Mouse (Mus musculus): ENCODE measurements around the gene Tubg2.
A peak's percentile ranks its signal among the peaks of the same experiment; 100 is the strongest.
"Not testable (repeated sequence)": the region's sequence is repeated elsewhere in the genome, so short reads cannot be mapped to it uniquely, and the experiment has no call there.

Tubg2 gene

GRCm38 (mm10) chr11:101138536-101139181 is 17.0 kb upstream of the Tubg2 start:
- DNase-seq (ENCODE audit: low read depth, low spot score): no peak

GRCm38 (mm10) chr11:101140164-101140819 is 15.4 kb upstream of the Tubg2 start:
- DNase-seq (ENCODE audit: low read depth, low spot score): no peak

- DNase-seq (ENCODE audit: low read depth, low spot score): no peak
These were observed 14.6 kb upstream of the Tubg2 start for GRCm38 (mm10) chr11:101141088-101141487.

- DNase-seq (ENCODE audit: low read depth, low spot score): no peak
These were observed 13.3 kb upstream of the Tubg2 start for GRCm38 (mm10) chr11:101142215-101142967.

GRCm38 (mm10) chr11:101143338-101144225 is 12.1 kb upstream of the Tubg2 start:
- DNase-seq (ENCODE audit: low read depth, low spot score): no peak

GRCm38 (mm10) chr11:101146377-101146776 is 9.3 kb upstream of the Tubg2 start:
- no peak for DNase-seq (ENCODE audit: low read depth, low spot score)

GRCm38 (mm10) chr11:101148751-101149150 is 7.0 kb upstream of the Tubg2 start:
- no peak for DNase-seq (ENCODE audit: low read depth, low spot score)

- no peak for DNase-seq (ENCODE audit: low read depth, low spot score)
These were observed 6.3 kb upstream of the Tubg2 start for GRCm38 (mm10) chr11:101149178-101150105.

GRCm38 (mm10) chr11:101151063-101151462 is 4.6 kb upstream of the Tubg2 start:
- DNase-seq (ENCODE audit: low read depth, low spot score): no peak

- no peak for DNase-seq (ENCODE audit: low read depth, low spot score)
These were observed 2.9 kb upstream of the Tubg2 start for GRCm38 (mm10) chr11:101152825-101153224.

GRCm38 (mm10) chr11:101154648-101155047 is 1.1 kb upstream of the Tubg2 start:
- DNase-seq (ENCODE audit: low read depth, low spot score): no peak

- no peak for DNase-seq (ENCODE audit: low read depth, low spot score)
These were observed 556 bp upstream of the Tubg2 start for GRCm38 (mm10) chr11:101155151-101155550.

- not testable (repeated sequence) for DNase-seq (ENCODE audit: low read depth, low spot score)
These were observed 4.4 kb downstream of the Tubg2 start for GRCm38 (mm10) chr11:101160151-101160550.

- not testable (repeated sequence) for DNase-seq (ENCODE audit: low read depth, low spot score)
These were observed 5.3 kb downstream of the Tubg2 start for GRCm38 (mm10) chr11:101160981-101161505.

GRCm38 (mm10) chr11:101161551-101161950 is 5.8 kb downstream of the Tubg2 start:
- DNase-seq (ENCODE audit: low read depth, low spot score): no peak

GRCm38 (mm10) chr11:101162301-101162700 is 6.6 kb downstream of the Tubg2 start:
- DNase-seq (ENCODE audit: low read depth, low spot score): no peak

- peak; percentile 93 for DNase-seq (ENCODE audit: low read depth, low spot score)
These were observed 7.1 kb downstream of the Tubg2 start for GRCm38 (mm10) chr11:101162772-101163171.

- DNase-seq (ENCODE audit: low read depth, low spot score): no peak
These were observed 8.0 kb downstream of the Tubg2 start for GRCm38 (mm10) chr11:101163476-101164350.

- no peak for DNase-seq (ENCODE audit: low read depth, low spot score)
These were observed 8.6 kb downstream of the Tubg2 start for GRCm38 (mm10) chr11:101164351-101164665.

Data from skeletal muscle tissue, adult 2 months (tissue).